Mouse (Mus musculus): ENCODE measurements around the gene Myf6. TPM values are rescaled to one million over a fixed set of nuclear protein-coding genes. Genes with fewer than 3 reads are reported as not detected.

The Myf6 gene
- 0.11 and 0.51 TPM in 2 replicates for polyA plus RNA-seq (2015; fragmentation: Nextera tagmentation; extraction: Ambion mirVana)

DNA sequence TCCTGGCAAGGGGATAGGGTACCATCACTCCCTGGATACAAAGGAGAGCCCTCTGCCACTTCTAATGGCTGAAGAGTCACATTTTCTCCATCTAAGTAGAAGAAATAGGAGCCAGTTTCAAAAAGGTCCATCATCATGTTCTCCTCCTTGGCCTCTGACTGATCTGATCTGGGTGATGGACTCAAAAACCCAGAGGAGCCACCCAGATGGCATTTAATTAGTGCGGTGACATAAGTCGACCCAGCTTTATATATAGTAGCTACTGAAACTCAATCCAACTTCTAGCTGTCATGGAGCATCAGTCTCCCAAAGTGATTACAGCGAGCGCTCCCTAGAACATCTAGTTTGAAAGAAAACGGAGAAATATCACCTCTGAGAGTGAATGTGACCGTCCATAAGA, at the start of gene Myf6:
Myf6 (minus strand) TSS at position 170 of the 400 bp plus-strand sequence.
- peak within 1 kb of the TSS; percentile 53 for H3K4me2 ChIP-seq (ENCODE audit: low read depth, low read length)
- H3K27ac ChIP-seq (ENCODE audit: low read length) = no peak within 1 kb of the TSS
- H3K9me3 ChIP-seq (replicated peaks; ENCODE audit: control insufficient read depth, low read length) = no peaks in the 10 kb centered on the region
- ATAC-seq (replicated peaks; ENCODE audit: extremely low read depth, insufficient read depth, low FRiP score) = no peak
- no peaks in the 10 kb centered on the region for H3K36me3 ChIP-seq (ENCODE audit: control insufficient read depth, insufficient read depth)
- 85% methylated on average over 6 of the region's 6 CpGs for WGBS
- no peaks in the 10 kb centered on the region for H3K27me3 ChIP-seq (ENCODE audit: control insufficient read depth, insufficient read depth, low read length)
- H3K4me1 ChIP-seq (ENCODE audit: control insufficient read depth, insufficient read depth, low read length) = peaks cover 8% of the 10 kb centered on the region; the same call in 1 of the 2 replicates
- no peak within 1 kb of the TSS for H3K9ac ChIP-seq (ENCODE audit: low read length)
- peak within 1 kb of the TSS; percentile 31 for H3K4me3 ChIP-seq (ENCODE audit: low read length)

DNA sequence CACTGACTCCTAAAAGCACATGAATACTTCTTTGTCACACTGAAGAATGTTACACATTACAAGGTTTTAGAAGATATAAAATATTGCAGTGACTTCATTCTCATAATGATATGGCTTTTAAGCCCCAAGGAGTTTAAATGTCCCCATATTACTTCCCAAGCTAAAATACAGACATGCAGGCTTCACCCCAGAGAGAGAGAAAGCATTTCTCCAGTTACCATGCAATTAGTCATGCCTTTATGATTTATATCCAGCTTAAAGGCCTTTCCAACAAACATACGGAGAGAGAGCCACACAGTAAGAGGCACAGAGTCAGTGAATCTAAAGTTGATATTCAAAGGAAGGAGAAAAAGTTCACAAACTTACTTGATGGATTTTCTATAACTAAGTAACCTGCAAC, 48.5 kb upstream of the Myf6 start:
- Histone ChIP-seq H3K4me3 (ENCODE audit: low read length) (no peak overlapping the region), H3K9ac (ENCODE audit: low read length) (no peak overlapping the region), H3K4me1 (ENCODE audit: control insufficient read depth, insufficient read depth, low read length) (no peaks in the 10 kb centered on the region; the same call in 1 of the 2 replicates), H3K36me3 (ENCODE audit: control insufficient read depth, insufficient read depth) (no peaks in the 10 kb centered on the region), H3K9me3 (replicated peaks; ENCODE audit: control insufficient read depth, low read length) (no peaks in the 10 kb centered on the region), H3K27ac (ENCODE audit: low read length) (no peak overlapping the region), H3K4me2 (ENCODE audit: low read depth, low read length) (no peak overlapping the region), H3K27me3 (ENCODE audit: control insufficient read depth, insufficient read depth, low read length) (no peaks in the 10 kb centered on the region)
- ATAC-seq (replicated peaks; ENCODE audit: extremely low read depth, insufficient read depth, low FRiP score) = no peak
- 61% methylated on average over 1 of the region's 1 CpGs for WGBS

DNA sequence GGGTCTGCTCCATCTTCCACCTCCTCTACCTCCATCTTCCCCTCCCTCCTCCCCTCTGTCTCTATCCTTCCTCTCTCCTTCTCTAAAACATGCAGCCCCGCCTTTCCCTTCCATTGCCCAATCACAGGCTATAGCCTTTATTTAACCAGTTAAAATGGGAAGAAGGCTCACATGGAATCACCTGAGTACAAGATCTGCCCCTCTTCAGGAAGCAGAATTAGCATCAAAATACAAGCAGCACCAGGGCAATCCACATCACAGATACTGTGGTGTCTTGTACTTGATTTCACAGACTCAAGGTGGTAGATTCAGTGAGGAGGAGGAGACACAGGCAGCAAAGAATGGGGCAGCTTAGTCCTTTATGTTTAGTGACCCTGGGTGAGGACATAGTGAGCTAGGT, 34.2 kb upstream of the Myf6 start:
- no peaks in the 10 kb centered on the region for H3K36me3 ChIP-seq (ENCODE audit: control insufficient read depth, insufficient read depth)
- H3K9me3 ChIP-seq (replicated peaks; ENCODE audit: control insufficient read depth, low read length) = no peaks in the 10 kb centered on the region
- WGBS = 88% methylated on average over 1 of the region's 1 CpGs
- H3K27me3 ChIP-seq (ENCODE audit: control insufficient read depth, insufficient read depth, low read length) = no peaks in the 10 kb centered on the region
- ATAC-seq (replicated peaks; ENCODE audit: extremely low read depth, insufficient read depth, low FRiP score) = no peak
- no peak overlapping the region for H3K9ac ChIP-seq (ENCODE audit: low read length)
- no peak overlapping the region for H3K4me3 ChIP-seq (ENCODE audit: low read length)
- no peak overlapping the region for H3K27ac ChIP-seq (ENCODE audit: low read length)
- H3K4me2 ChIP-seq (ENCODE audit: low read depth, low read length) = no peak overlapping the region
- H3K4me1 ChIP-seq (ENCODE audit: control insufficient read depth, insufficient read depth, low read length) = no peaks in the 10 kb centered on the region

DNA sequence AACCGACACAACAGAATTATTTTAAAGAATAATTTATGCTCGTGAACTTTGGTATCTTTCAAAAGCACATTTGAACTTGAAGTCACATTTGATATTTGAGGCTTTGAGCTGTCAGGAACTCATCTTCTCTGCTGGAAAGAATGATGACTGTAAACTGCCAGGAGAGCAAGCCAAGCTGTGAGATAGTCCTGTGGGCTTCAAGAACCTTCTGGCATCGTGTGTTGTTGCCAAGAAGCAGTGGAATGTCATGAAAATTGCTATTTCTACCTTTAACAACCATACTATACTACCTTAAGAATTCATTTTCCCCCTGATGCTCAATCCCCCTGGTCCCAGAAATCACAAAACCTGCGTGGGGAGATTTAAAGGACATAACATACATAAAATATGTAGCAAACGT, 24.7 kb upstream of the Myf6 start:
- WGBS = 61% methylated on average over 5 of the region's 5 CpGs
- no peak overlapping the region for H3K9ac ChIP-seq (ENCODE audit: low read length)
- H3K4me3 ChIP-seq (ENCODE audit: low read length) = no peak overlapping the region
- no peaks in the 10 kb centered on the region for H3K36me3 ChIP-seq (ENCODE audit: control insufficient read depth, insufficient read depth)
- no peaks in the 10 kb centered on the region for H3K27me3 ChIP-seq (ENCODE audit: control insufficient read depth, insufficient read depth, low read length)
- no peak overlapping the region for H3K4me2 ChIP-seq (ENCODE audit: low read depth, low read length)
- H3K27ac ChIP-seq (ENCODE audit: low read length) = no peak overlapping the region
- no peaks in the 10 kb centered on the region for H3K4me1 ChIP-seq (ENCODE audit: control insufficient read depth, insufficient read depth, low read length)
- ATAC-seq (replicated peaks; ENCODE audit: extremely low read depth, insufficient read depth, low FRiP score) = no peak
- no peaks in the 10 kb centered on the region for H3K9me3 ChIP-seq (replicated peaks; ENCODE audit: control insufficient read depth, low read length)

DNA sequence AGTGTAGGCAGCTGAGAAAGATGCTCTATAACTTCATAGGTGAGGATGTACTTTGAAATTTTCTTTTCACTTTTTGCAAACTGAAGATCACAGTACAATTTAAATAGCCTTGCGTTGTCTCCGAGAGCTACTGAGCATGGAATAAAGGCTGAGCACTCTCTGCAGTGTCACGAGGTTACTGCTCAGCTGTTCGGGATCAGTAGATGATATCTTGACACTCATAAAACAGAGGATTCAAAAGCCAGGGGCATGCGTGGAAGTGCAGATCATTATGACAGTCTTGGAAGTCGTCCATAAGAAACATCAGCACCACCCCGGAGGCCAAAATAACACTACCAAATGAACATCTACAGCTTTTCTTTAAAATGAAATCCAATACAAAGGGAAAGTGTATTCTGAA, 22.1 kb upstream of the Myf6 start:
- WGBS = 59% methylated on average over 7 of the region's 7 CpGs
- H3K4me2 ChIP-seq (ENCODE audit: low read depth, low read length) = no peak overlapping the region
- ATAC-seq (replicated peaks; ENCODE audit: extremely low read depth, insufficient read depth, low FRiP score) = no peak
- no peak overlapping the region for H3K9ac ChIP-seq (ENCODE audit: low read length)
- no peaks in the 10 kb centered on the region for H3K27me3 ChIP-seq (ENCODE audit: control insufficient read depth, insufficient read depth, low read length)
- H3K4me3 ChIP-seq (ENCODE audit: low read length) = no peak overlapping the region
- no peaks in the 10 kb centered on the region for H3K9me3 ChIP-seq (replicated peaks; ENCODE audit: control insufficient read depth, low read length)
- H3K4me1 ChIP-seq (ENCODE audit: control insufficient read depth, insufficient read depth, low read length) = no peaks in the 10 kb centered on the region
- H3K27ac ChIP-seq (ENCODE audit: low read length) = no peak overlapping the region
- no peaks in the 10 kb centered on the region for H3K36me3 ChIP-seq (ENCODE audit: control insufficient read depth, insufficient read depth)

DNA sequence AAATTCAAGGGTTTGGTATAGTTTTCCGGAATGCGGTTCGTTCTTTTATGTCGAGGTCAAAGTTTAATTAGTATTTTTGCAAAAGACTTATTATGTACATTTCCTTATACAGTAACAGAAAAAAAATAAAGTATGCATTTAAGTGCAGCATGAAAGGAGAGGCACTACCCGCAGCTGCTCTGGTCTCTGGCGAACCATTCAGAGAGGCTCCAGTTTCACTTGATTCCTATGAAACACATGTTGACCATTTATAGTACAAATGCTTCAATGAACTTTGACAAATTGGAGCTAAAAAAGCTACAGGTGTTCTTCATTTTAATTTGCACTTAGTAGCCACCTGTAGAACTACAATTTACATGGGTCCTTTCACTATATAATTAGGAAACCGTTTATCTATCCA, 20.2 kb upstream of the Myf6 start:
- no peak overlapping the region for H3K4me3 ChIP-seq (ENCODE audit: low read length)
- no peak overlapping the region for H3K9ac ChIP-seq (ENCODE audit: low read length)
- H3K27me3 ChIP-seq (ENCODE audit: control insufficient read depth, insufficient read depth, low read length) = no peaks in the 10 kb centered on the region
- no peak overlapping the region for H3K4me2 ChIP-seq (ENCODE audit: low read depth, low read length)
- H3K36me3 ChIP-seq (ENCODE audit: control insufficient read depth, insufficient read depth) = no peaks in the 10 kb centered on the region
- no peak overlapping the region for H3K27ac ChIP-seq (ENCODE audit: low read length)
- H3K4me1 ChIP-seq (ENCODE audit: control insufficient read depth, insufficient read depth, low read length) = no peaks in the 10 kb centered on the region
- 87% methylated on average over 7 of the region's 7 CpGs for whole genome bisulfite sequencing
- no peaks in the 10 kb centered on the region for H3K9me3 ChIP-seq (replicated peaks; ENCODE audit: control insufficient read depth, low read length)
- ATAC-seq (replicated peaks; ENCODE audit: extremely low read depth, insufficient read depth, low FRiP score) = no peak

DNA sequence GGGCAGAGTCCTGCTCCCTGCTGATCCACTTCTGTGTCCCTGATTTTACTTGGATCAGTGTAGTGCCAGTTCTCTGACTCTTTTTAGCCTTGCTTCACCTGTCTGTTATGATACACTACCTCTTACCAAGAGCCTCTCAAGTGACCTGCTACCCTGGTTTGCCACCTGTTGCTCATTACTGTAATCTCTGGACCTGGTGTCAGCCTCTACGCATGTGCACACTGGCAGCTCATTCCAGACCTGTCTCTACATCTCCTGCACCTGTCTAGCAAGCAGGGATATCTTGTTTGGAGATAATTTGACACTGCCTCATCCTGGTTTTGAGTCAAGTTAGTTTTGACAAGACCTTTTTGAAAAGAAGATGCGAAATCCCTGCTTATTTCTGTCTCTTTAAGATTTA, 11.9 kb upstream of the Myf6 start:
- Histone ChIP-seq H3K9ac (ENCODE audit: low read length) (no peak overlapping the region), H3K27me3 (ENCODE audit: control insufficient read depth, insufficient read depth, low read length) (no peaks in the 10 kb centered on the region), H3K36me3 (ENCODE audit: control insufficient read depth, insufficient read depth) (no peaks in the 10 kb centered on the region), H3K9me3 (replicated peaks; ENCODE audit: control insufficient read depth, low read length) (no peaks in the 10 kb centered on the region), H3K4me1 (ENCODE audit: control insufficient read depth, insufficient read depth, low read length) (no peaks in the 10 kb centered on the region), H3K4me3 (ENCODE audit: low read length) (no peak overlapping the region), H3K27ac (ENCODE audit: low read length) (no peak overlapping the region), H3K4me2 (ENCODE audit: low read depth, low read length) (no peak overlapping the region)
- ATAC-seq (replicated peaks; ENCODE audit: extremely low read depth, insufficient read depth, low FRiP score) = no peak
- 64% methylated on average over 2 of the region's 2 CpGs for WGBS

DNA sequence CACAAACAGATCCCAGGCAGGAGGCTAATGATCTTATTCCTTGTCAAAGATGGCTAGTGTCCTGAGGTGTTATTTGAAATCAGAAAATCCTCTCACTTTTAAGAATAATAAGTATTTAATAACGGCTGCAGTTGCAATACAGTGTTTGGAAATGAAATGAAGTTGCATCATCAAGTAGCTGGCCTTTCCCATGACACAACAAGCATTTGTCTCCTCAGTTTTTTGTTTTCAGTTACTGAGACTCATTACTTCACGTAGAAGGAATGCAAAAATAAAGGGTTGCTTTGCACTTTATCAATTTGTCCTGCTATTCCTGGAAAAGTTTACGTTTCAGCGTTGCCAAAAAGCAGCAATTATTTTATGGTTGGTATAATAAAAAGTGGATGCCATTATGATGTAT, 8.9 kb upstream of the Myf6 start:
- Histone ChIP-seq H3K27me3 (ENCODE audit: control insufficient read depth, insufficient read depth, low read length) (no peaks in the 10 kb centered on the region), H3K4me1 (ENCODE audit: control insufficient read depth, insufficient read depth, low read length) (peaks cover 10% of the 10 kb centered on the region; the same call in 1 of the 2 replicates), H3K4me3 (ENCODE audit: low read length) (no peak overlapping the region), H3K36me3 (ENCODE audit: control insufficient read depth, insufficient read depth) (no peaks in the 10 kb centered on the region), H3K27ac (ENCODE audit: low read length) (no peak overlapping the region), H3K9ac (ENCODE audit: low read length) (no peak overlapping the region), H3K4me2 (ENCODE audit: low read depth, low read length) (no peak overlapping the region), H3K9me3 (replicated peaks; ENCODE audit: control insufficient read depth, low read length) (no peaks in the 10 kb centered on the region)
- ATAC-seq (replicated peaks; ENCODE audit: extremely low read depth, insufficient read depth, low FRiP score) = no peak
- 66% methylated on average over 4 of the region's 4 CpGs for WGBS

DNA sequence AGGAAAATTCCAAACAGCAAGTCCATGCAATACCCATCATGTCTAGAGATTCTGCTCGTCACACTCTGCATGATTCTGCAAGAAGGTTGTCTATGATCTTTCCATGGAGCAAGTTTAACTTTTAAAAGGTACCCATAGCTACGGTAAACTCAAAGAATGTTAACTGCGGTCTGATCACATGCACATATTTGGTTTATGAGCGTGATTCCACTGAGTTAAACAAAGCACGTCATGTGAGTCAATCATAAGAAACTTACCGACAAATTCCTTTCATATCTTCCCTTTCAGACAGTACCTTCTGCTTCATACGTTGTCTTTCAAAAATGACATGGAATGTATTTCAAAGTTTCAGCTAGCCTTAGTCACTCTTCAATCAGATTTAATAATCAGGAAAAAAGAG, 7.7 kb upstream of the Myf6 start:
- 81% methylated on average over 7 of the region's 7 CpGs for WGBS
- ATAC-seq (replicated peaks; ENCODE audit: extremely low read depth, insufficient read depth, low FRiP score) = no peak

DNA sequence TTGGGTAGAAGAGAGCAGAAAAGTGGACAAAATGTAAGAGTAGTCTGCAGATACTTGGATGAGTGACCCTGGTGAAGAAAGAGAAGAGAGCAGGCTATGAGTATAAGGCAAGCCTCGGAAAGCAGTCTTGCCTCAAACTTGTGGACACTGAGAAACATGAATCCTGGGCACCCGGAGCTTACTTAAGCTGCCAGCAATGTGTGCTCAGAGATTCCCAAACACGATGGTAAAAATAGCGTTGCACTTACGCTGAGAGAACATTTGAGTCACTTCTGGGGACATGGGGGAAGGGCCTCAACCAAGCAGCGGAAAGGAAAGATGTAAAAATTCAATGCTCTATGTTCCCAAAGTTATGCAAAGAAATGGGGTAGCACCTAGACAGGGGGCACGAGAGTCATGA, 5.1 kb upstream of the Myf6 start:
- H3K27me3 ChIP-seq (ENCODE audit: control insufficient read depth, insufficient read depth, low read length) = no peaks in the 10 kb centered on the region
- peaks cover 10% of the 10 kb centered on the region; the same call in 1 of the 2 replicates for H3K4me1 ChIP-seq (ENCODE audit: control insufficient read depth, insufficient read depth, low read length)
- 39% methylated on average over 7 of the region's 7 CpGs for WGBS
- H3K27ac ChIP-seq (ENCODE audit: low read length) = peak overlapping the region; percentile 66
- ATAC-seq (replicated peaks; ENCODE audit: extremely low read depth, insufficient read depth, low FRiP score) = peak; percentile 89
- no peak overlapping the region for H3K9ac ChIP-seq (ENCODE audit: low read length)
- H3K4me2 ChIP-seq (ENCODE audit: low read depth, low read length) = peak overlapping the region; percentile 30
- no peaks in the 10 kb centered on the region for H3K36me3 ChIP-seq (ENCODE audit: control insufficient read depth, insufficient read depth)
- H3K9me3 ChIP-seq (replicated peaks; ENCODE audit: control insufficient read depth, low read length) = no peaks in the 10 kb centered on the region
- no peak overlapping the region for H3K4me3 ChIP-seq (ENCODE audit: low read length)

More for the DNA sequence above, 7.7 kb upstream of the Myf6 start:
- H3K9ac ChIP-seq (ENCODE audit: low read length) = no peak overlapping the region
- H3K27me3 ChIP-seq (ENCODE audit: control insufficient read depth, insufficient read depth, low read length) = no peaks in the 10 kb centered on the region
- H3K4me3 ChIP-seq (ENCODE audit: low read length) = no peak overlapping the region
- H3K4me1 ChIP-seq (ENCODE audit: control insufficient read depth, insufficient read depth, low read length) = peaks cover 10% of the 10 kb centered on the region; the same call in 1 of the 2 replicates
- no peaks in the 10 kb centered on the region for H3K9me3 ChIP-seq (replicated peaks; ENCODE audit: control insufficient read depth, low read length)
- no peak overlapping the region for H3K27ac ChIP-seq (ENCODE audit: low read length)
- no peaks in the 10 kb centered on the region for H3K36me3 ChIP-seq (ENCODE audit: control insufficient read depth, insufficient read depth)
- H3K4me2 ChIP-seq (ENCODE audit: low read depth, low read length) = no peak overlapping the region
